Mouse (Mus musculus): Measurements from ENCODE around the gene C1qc. TPM values are rescaled to one million over a fixed set of nuclear protein-coding genes. Genes with fewer than 3 reads are reported as not detected.

Gene C1qc
- polyA plus RNA-seq, 1 experiment from 2014 or later = 21.0 TPM

DNA sequence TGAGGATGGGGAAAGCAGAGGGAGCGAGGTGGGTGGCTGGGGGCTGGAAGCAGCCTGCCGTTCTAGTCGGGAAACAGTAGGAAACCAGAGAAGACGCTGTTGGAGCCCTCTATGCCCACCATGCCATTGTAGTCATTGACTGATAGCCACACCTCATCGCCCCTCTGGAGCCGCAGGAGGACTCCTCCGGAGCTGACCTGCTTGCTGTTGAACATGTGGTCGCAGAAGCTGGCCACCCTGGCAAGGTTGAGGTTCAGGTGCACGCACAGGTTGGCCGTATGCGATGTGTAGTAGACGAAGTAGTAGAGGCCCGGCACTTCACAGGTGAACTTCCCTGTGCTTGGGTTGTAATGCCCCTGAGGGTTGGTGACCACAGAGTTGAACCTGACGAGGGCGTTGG is 2.9 kb downstream of the C1qc start:
- no peaks in the 10 kb centered on the region for H3K4me1 ChIP-seq (ENCODE audit: control insufficient read depth, insufficient read depth, low read length)
- no peak overlapping the region for H3K4me3 ChIP-seq (ENCODE audit: low read length)
- no peak overlapping the region for H3K9ac ChIP-seq (ENCODE audit: low read length)
- 81% methylated on average over 15 of the region's 15 CpGs for WGBS
- H3K27ac ChIP-seq (ENCODE audit: low read length) = no peak overlapping the region
- ATAC-seq (replicated peaks; ENCODE audit: extremely low read depth, insufficient read depth, low FRiP score) = no peak
- peaks cover 30% of the 10 kb centered on the region for H3K27me3 ChIP-seq (ENCODE audit: control insufficient read depth, insufficient read depth, low read length)
- H3K36me3 ChIP-seq (ENCODE audit: control insufficient read depth, insufficient read depth) = no peaks in the 10 kb centered on the region
- no peaks in the 10 kb centered on the region for H3K9me3 ChIP-seq (replicated peaks; ENCODE audit: control insufficient read depth, low read length)
- H3K4me2 ChIP-seq (ENCODE audit: low read depth, low read length) = no peak overlapping the region

DNA sequence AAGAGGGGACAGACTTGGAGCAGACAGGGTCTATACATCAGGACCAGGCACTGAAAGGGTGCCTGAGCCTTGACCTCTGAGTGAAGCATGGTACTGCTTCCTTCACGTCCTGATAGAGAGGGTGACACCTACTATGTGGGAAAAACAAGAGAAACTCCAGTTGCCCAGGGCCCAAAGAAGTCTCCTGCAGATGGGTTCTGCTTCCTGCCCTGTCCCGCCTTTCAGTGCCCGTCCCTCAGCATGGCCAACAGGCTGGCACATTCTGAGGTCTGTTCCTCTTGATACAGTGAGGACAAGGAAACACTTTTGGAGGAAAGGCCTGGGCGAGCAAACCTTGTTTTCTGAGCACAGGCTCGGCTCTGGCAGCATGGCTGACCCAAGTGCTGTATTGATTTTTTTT is 5.2 kb downstream of the C1qc start:
- Histone ChIP-seq H3K4me3 (ENCODE audit: low read length) (no peak overlapping the region), H3K4me2 (ENCODE audit: low read depth, low read length) (no peak overlapping the region), H3K9ac (ENCODE audit: low read length) (no peak overlapping the region), H3K36me3 (ENCODE audit: control insufficient read depth, insufficient read depth) (no peaks in the 10 kb centered on the region), H3K9me3 (replicated peaks; ENCODE audit: control insufficient read depth, low read length) (no peaks in the 10 kb centered on the region), H3K27me3 (ENCODE audit: control insufficient read depth, insufficient read depth, low read length) (peaks cover 17% of the 10 kb centered on the region), H3K27ac (ENCODE audit: low read length) (no peak overlapping the region), H3K4me1 (ENCODE audit: control insufficient read depth, insufficient read depth, low read length) (no peaks in the 10 kb centered on the region)
- ATAC-seq (replicated peaks; ENCODE audit: extremely low read depth, insufficient read depth, low FRiP score) = no peak
- 57% methylated on average over 5 of the region's 5 CpGs for whole genome bisulfite sequencing

DNA sequence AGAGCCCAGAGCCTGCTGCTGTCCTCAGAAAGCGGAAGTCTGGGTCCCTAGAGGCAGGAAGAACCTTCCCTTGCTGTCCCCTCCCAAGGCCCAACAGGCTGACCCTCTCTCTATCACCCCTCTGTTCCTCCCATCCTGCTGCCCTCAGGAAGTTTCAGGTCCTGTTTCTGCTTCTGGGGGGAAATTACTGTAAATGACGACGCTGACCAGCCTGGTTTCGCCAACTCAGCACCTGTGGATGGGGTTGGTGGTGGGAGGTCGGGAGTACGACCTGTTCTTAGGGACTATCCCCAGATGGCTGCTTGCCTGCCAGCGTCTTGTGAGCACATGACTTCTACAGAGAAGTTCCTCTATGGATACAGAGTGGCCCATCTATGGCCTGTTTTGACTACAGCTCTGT is 6.8 kb downstream of the C1qc start, which contains the start of gene C1qb:
C1qb (minus strand) TSS at position 87 of the 400 bp plus-strand sequence.
- Histone ChIP-seq H3K4me3 (ENCODE audit: low read length) (no peak within 1 kb of the TSS), H3K36me3 (ENCODE audit: control insufficient read depth, insufficient read depth) (no peaks in the 10 kb centered on the region), H3K4me2 (ENCODE audit: low read depth, low read length) (no peak within 1 kb of the TSS), H3K27ac (ENCODE audit: low read length) (no peak within 1 kb of the TSS), H3K4me1 (ENCODE audit: control insufficient read depth, insufficient read depth, low read length) (no peaks in the 10 kb centered on the region), H3K27me3 (ENCODE audit: control insufficient read depth, insufficient read depth, low read length) (peaks cover 12% of the 10 kb centered on the region), H3K9ac (ENCODE audit: low read length) (no peak within 1 kb of the TSS), H3K9me3 (replicated peaks; ENCODE audit: control insufficient read depth, low read length) (no peaks in the 10 kb centered on the region)
- no peak for ATAC-seq (replicated peaks; ENCODE audit: extremely low read depth, insufficient read depth, low FRiP score)
- whole genome bisulfite sequencing = 50% methylated on average over 7 of the region's 7 CpGs

DNA sequence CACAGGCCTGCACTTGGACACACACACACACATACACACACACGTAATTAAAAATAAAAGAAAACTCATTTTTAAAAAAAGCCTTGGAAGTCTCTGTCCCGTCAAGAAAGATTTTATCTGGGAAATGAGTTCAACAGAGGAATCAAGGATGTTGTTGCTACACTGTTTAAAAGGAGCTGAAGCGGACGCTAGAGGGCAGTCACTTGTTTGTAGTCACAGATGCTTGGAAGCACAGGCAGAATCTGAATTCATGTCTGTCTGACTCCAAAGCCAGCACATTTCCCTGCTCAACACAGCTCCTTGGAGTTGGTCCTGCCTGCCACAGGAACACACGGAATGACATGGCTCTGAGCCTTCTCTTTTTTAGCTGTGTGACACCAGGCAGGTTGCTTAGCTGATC is 14.3 kb downstream of the C1qc start:
- Histone ChIP-seq H3K36me3 (ENCODE audit: control insufficient read depth, insufficient read depth) (no peaks in the 10 kb centered on the region), H3K9ac (ENCODE audit: low read length) (no peak overlapping the region), H3K27ac (ENCODE audit: low read length) (no peak overlapping the region), H3K4me3 (ENCODE audit: low read length) (no peak overlapping the region), H3K4me2 (ENCODE audit: low read depth, low read length) (no peak overlapping the region), H3K9me3 (replicated peaks; ENCODE audit: control insufficient read depth, low read length) (no peaks in the 10 kb centered on the region), H3K27me3 (ENCODE audit: control insufficient read depth, insufficient read depth, low read length) (peaks cover 12% of the 10 kb centered on the region), H3K4me1 (ENCODE audit: control insufficient read depth, insufficient read depth, low read length) (no peaks in the 10 kb centered on the region)
- no peak for ATAC-seq (replicated peaks; ENCODE audit: extremely low read depth, insufficient read depth, low FRiP score)
- WGBS = 18% methylated on average over 5 of the region's 5 CpGs

DNA sequence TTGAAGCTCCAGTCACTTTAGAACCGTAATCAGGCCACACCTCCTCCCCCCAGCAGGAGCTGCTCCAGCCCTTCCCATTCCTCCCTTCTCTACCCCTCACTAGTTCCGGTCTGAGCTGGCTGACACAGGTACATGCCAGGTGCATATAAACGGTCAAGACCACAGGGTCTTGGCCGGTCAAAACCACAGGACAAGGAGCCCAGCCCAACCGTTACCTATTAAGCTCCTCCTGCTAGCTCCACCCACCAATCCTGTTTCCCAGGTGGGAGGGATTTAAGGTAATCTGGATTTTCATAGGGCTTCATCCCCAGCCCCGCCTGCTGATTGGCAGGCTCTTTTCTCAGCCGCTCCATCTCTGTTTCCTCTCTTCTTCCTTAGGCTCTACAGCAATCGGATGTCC is 14.7 kb downstream of the C1qc start:
- no peaks in the 10 kb centered on the region for H3K36me3 ChIP-seq (ENCODE audit: control insufficient read depth, insufficient read depth)
- no peak overlapping the region for H3K9ac ChIP-seq (ENCODE audit: low read length)
- no peaks in the 10 kb centered on the region for H3K4me1 ChIP-seq (ENCODE audit: control insufficient read depth, insufficient read depth, low read length)
- peaks cover 12% of the 10 kb centered on the region for H3K27me3 ChIP-seq (ENCODE audit: control insufficient read depth, insufficient read depth, low read length)
- WGBS = 40% methylated on average over 8 of the region's 8 CpGs
- H3K27ac ChIP-seq (ENCODE audit: low read length) = no peak overlapping the region
- no peaks in the 10 kb centered on the region for H3K9me3 ChIP-seq (replicated peaks; ENCODE audit: control insufficient read depth, low read length)
- no peak for ATAC-seq (replicated peaks; ENCODE audit: extremely low read depth, insufficient read depth, low FRiP score)
- no peak overlapping the region for H3K4me3 ChIP-seq (ENCODE audit: low read length)
- no peak overlapping the region for H3K4me2 ChIP-seq (ENCODE audit: low read depth, low read length)

DNA sequence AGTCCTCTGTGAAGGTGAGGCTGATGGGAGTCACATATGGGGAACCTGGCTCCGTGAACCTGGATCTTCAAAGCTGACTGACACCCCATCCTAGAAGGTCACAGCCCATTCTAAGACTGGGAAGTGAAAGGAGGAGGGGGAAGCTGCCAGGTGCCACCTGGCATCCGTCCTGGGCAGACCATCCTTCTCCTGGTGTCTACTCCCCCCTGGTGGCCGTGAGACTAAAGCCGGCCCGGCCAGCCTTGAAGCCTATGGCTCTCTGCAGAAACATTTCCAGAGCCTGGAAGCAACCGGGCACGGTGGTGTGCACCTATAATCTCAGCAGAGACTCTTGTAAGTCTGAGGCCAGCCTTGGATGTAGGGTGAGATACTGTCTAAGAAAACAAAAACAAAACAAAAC is 15.9 kb downstream of the C1qc start:
- Histone ChIP-seq H3K4me1 (ENCODE audit: control insufficient read depth, insufficient read depth, low read length) (no peaks in the 10 kb centered on the region), H3K9ac (ENCODE audit: low read length) (no peak overlapping the region), H3K27me3 (ENCODE audit: control insufficient read depth, insufficient read depth, low read length) (peaks cover 11% of the 10 kb centered on the region), H3K27ac (ENCODE audit: low read length) (no peak overlapping the region), H3K9me3 (replicated peaks; ENCODE audit: control insufficient read depth, low read length) (no peaks in the 10 kb centered on the region), H3K4me3 (ENCODE audit: low read length) (no peak overlapping the region), H3K4me2 (ENCODE audit: low read depth, low read length) (no peak overlapping the region), H3K36me3 (ENCODE audit: control insufficient read depth, insufficient read depth) (no peaks in the 10 kb centered on the region)
- 17% methylated on average over 7 of the region's 7 CpGs for WGBS
- no peak for ATAC-seq (replicated peaks; ENCODE audit: extremely low read depth, insufficient read depth, low FRiP score)

DNA sequence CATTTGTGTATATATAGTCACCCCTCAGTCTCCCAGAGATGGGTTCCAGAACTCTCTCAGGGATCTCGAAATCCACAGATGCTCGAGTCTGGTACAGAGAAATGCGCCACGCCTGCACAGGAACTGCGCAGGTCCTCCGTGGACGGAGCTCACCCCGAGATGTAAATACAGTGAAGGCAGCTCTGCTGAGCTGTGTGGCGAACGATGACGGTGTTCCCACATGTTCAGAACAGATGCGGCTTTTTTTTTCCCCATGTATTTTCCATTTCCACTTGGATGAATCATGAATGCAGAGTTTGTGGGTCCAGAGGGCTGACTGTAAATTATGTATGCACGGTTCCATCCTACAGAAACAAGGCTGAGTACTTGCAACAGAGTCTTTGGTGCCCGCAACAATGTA is 17.9 kb downstream of the C1qc start:
- H3K9me3 ChIP-seq (replicated peaks; ENCODE audit: control insufficient read depth, low read length) = no peaks in the 10 kb centered on the region
- no peak overlapping the region for H3K4me3 ChIP-seq (ENCODE audit: low read length)
- H3K4me2 ChIP-seq (ENCODE audit: low read depth, low read length) = no peak overlapping the region
- H3K36me3 ChIP-seq (ENCODE audit: control insufficient read depth, insufficient read depth) = no peaks in the 10 kb centered on the region
- no peaks in the 10 kb centered on the region for H3K4me1 ChIP-seq (ENCODE audit: control insufficient read depth, insufficient read depth, low read length)
- H3K27ac ChIP-seq (ENCODE audit: low read length) = no peak overlapping the region
- ATAC-seq (replicated peaks; ENCODE audit: extremely low read depth, insufficient read depth, low FRiP score) = no peak
- peaks cover 15% of the 10 kb centered on the region; the same call in 1 of the 2 replicates for H3K27me3 ChIP-seq (ENCODE audit: control insufficient read depth, insufficient read depth, low read length)
- 83% methylated on average over 14 of the region's 14 CpGs for WGBS
- no peak overlapping the region for H3K9ac ChIP-seq (ENCODE audit: low read length)

DNA sequence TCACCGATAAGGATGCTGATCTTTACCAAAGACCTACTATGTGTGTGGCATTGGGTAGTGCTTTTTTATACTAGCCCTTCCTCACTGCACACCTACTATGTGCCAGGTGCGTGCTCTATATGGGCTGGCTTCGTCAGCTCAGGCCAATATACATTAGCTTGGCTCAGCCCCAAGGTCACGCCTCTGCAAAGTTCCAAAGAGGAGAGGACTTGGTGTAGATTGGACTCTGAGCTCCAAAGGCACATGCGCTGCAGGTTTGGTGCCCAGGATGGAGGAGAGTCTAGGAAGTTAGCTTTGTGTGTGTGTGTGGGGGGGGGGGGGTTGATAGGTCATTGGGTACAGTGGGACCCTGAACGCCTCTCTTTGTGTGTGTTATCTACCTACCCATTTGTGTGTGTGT is 24.5 kb downstream of the C1qc start:
- H3K27ac ChIP-seq (ENCODE audit: low read length) = no peak overlapping the region
- H3K27me3 ChIP-seq (ENCODE audit: control insufficient read depth, insufficient read depth, low read length) = peaks cover 25% of the 10 kb centered on the region
- no peaks in the 10 kb centered on the region for H3K9me3 ChIP-seq (replicated peaks; ENCODE audit: control insufficient read depth, low read length)
- H3K4me1 ChIP-seq (ENCODE audit: control insufficient read depth, insufficient read depth, low read length) = no peaks in the 10 kb centered on the region
- H3K9ac ChIP-seq (ENCODE audit: low read length) = no peak overlapping the region
- no peak overlapping the region for H3K4me3 ChIP-seq (ENCODE audit: low read length)
- no peak overlapping the region for H3K4me2 ChIP-seq (ENCODE audit: low read depth, low read length)
- no peaks in the 10 kb centered on the region for H3K36me3 ChIP-seq (ENCODE audit: control insufficient read depth, insufficient read depth)
- no peak for ATAC-seq (replicated peaks; ENCODE audit: extremely low read depth, insufficient read depth, low FRiP score)
- WGBS = 72% methylated on average over 6 of the region's 6 CpGs

DNA sequence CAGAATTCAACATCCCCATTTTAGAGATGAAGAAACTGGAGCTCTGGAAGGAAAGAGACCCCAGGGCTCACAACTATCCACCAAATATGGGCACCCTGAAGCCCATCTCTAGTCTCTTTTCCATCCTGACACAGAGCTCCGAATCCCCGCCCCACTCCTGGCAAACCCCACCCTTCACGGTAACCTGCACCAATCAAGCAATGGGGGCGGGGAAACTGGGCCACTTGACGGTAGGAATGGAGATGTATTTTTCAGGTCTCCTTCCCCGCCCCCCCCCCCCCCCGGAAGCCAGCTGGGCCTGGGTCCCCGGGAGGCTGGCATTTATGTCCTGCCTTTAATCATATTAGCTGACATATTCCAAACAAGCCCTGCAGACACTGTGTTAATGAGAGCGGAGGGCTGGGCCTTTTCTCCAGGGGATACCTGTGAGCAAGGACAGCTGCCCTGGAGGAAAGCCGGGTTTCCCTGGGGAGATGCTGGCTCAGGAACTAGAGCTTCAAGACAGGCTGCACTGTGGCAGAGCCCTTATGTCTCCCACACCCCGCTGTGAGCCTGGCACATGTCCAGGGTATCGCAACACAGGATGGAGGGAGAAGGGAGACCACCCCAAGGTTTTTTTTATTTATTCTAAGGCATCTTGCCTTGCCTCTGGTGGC is 25.0 kb downstream of the C1qc start:
- H3K36me3 ChIP-seq (ENCODE audit: control insufficient read depth, insufficient read depth) = no peaks in the 10 kb centered on the region

More for the DNA sequence above, 25.0 kb downstream of the C1qc start:
- Histone ChIP-seq H3K9ac (ENCODE audit: low read length) (no peak overlapping the region), H3K27ac (ENCODE audit: low read length) (no peak overlapping the region), H3K4me3 (ENCODE audit: low read length) (no peak overlapping the region), H3K27me3 (ENCODE audit: control insufficient read depth, insufficient read depth, low read length) (peaks cover 25% of the 10 kb centered on the region), H3K4me2 (ENCODE audit: low read depth, low read length) (no peak overlapping the region), H3K9me3 (replicated peaks; ENCODE audit: control insufficient read depth, low read length) (no peaks in the 10 kb centered on the region), H3K4me1 (ENCODE audit: control insufficient read depth, insufficient read depth, low read length) (no peaks in the 10 kb centered on the region)
- 16% methylated on average over 10 of the region's 12 CpGs for WGBS
- no peak for ATAC-seq (replicated peaks; ENCODE audit: extremely low read depth, insufficient read depth, low FRiP score)

Measured in heart, embryonic 16.5 days (tissue).